Mouse (Mus musculus): ENCODE data around the gene Hcar2. TPM values are rescaled to one million over a fixed set of nuclear protein-coding genes. Genes with fewer than 3 reads are reported as not detected.
A peak's percentile ranks its signal among the peaks of the same experiment; 100 is the strongest.

The Hcar2 gene
- polyA plus RNA-seq, 1 experiment from 2014 or later, result 0.10 TPM

DNA sequence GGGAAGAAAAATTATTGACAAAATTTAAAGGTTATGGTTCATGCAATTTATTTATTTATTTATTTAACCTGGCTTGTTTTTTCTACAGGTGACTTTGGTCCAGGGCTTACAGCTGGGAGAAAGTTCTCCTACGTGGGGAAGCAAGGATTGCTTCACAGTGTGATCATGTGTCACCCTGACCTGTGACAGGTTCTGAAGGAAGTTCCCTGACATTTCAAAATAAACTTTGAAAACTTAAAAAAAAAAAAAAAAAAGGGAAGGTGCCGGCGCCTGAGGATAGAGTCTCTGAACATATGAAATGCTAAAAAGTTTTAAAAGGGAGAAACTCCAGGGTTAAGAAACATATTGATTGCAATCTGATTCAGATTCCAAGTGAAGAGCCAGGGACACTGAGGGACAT lies 21.1 kb upstream of the Hcar2 start:
- Histone ChIP-seq H3K4me2 (no peak overlapping the region), H3K4me1 (no peaks in the 10 kb centered on the region), H3K4me3 (replicated peaks) (no peak overlapping the region), H3K9me3 (replicated peaks) (no peaks in the 10 kb centered on the region), H3K27ac (no peak overlapping the region), H3K9ac (no peak overlapping the region), H3K36me3 (no peaks in the 10 kb centered on the region), H3K27me3 (no peaks in the 10 kb centered on the region)
- 66% methylated on average over 3 of the region's 3 CpGs for WGBS
- ATAC-seq (replicated peaks; ENCODE audit: low FRiP score), result no peak

DNA sequence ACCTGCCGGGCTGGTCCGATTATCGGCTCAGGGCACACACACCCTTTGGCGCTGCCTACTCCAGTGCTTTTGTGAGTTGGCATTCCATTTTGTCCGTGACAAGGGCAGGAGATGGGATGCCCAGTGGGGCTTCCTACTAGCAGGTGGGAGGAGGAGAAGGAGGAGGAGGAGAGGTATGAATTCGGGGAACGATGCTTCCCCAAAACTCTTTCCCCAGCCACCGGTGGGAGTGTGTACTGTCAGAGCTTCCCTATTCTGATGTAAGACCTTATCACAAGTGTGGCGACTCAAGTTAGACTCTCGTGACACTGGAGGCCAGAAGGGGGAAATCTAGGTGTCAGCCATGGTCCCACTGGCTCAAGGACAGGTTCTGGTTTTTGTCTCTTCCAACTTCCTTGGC lies 19.0 kb upstream of the Hcar2 start:
- H3K9ac ChIP-seq, result no peak overlapping the region
- no peaks in the 10 kb centered on the region for H3K36me3 ChIP-seq
- H3K4me3 ChIP-seq (replicated peaks), result no peak overlapping the region
- ATAC-seq (replicated peaks; ENCODE audit: low FRiP score), result no peak
- no peaks in the 10 kb centered on the region for H3K27me3 ChIP-seq
- peaks cover 15% of the 10 kb centered on the region for H3K4me1 ChIP-seq
- 76% methylated on average over 10 of the region's 10 CpGs for WGBS
- no peak overlapping the region for H3K27ac ChIP-seq
- no peak overlapping the region for H3K4me2 ChIP-seq
- H3K9me3 ChIP-seq (replicated peaks), result no peaks in the 10 kb centered on the region

DNA sequence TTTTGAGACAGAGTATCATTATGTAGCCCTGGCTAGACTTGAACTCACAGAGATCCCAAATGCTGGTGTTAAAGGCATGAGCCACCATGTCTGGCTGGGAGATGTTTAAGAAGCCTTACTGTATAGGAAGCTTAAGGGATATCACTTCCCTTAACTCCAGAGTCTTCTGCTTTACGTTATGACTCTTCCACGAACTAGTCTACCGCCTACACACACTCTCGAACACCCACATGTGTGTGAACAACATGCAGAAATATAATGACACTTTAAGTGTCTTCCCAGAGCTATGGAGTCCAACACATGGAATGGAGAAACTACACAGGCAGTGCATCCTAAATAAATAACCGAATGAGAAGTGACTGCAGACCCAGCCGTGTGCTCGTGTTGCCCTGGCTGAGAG lies 18.6 kb upstream of the Hcar2 start:
- Histone ChIP-seq H3K9ac (no peak overlapping the region), H3K4me2 (no peak overlapping the region), H3K4me1 (peaks cover 19% of the 10 kb centered on the region), H3K27ac (no peak overlapping the region), H3K36me3 (no peaks in the 10 kb centered on the region), H3K4me3 (replicated peaks) (no peak overlapping the region), H3K9me3 (replicated peaks) (no peaks in the 10 kb centered on the region), H3K27me3 (no peaks in the 10 kb centered on the region)
- no peak for ATAC-seq (replicated peaks; ENCODE audit: low FRiP score)
- 75% methylated on average over 7 of the region's 7 CpGs for WGBS

DNA sequence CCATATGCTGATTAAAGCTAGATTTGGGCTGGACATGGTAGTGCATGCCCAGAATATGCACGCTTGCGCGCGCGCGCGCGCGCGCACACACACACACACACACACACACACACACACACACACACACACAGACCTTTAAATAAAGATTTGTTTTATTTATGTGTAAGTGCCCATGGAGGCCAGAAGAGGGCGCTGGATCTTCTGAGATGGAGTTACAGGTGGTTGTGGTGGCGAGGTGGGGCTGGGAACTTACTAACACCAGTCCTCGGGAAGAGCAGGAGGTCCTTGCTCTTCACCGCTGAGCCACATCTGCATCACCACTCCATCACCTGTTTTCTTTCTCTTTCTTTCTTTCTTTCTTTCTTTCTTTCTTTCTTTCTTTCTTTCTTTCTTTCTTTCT lies 15.5 kb upstream of the Hcar2 start:
- H3K36me3 ChIP-seq, result no peaks in the 10 kb centered on the region
- no peak overlapping the region for H3K4me2 ChIP-seq
- 84% methylated on average over 14 of the region's 14 CpGs for WGBS
- peaks cover 41% of the 10 kb centered on the region for H3K4me1 ChIP-seq
- ATAC-seq (replicated peaks; ENCODE audit: low FRiP score), result no peak
- no peak overlapping the region for H3K27ac ChIP-seq
- H3K27me3 ChIP-seq, result 0 out of 2 replicates have a peak, but pooled peaks cover 4% of the 10 kb centered on the region
- no peaks in the 10 kb centered on the region for H3K9me3 ChIP-seq (replicated peaks)
- no peak overlapping the region for H3K9ac ChIP-seq
- no peak overlapping the region for H3K4me3 ChIP-seq (replicated peaks)

DNA sequence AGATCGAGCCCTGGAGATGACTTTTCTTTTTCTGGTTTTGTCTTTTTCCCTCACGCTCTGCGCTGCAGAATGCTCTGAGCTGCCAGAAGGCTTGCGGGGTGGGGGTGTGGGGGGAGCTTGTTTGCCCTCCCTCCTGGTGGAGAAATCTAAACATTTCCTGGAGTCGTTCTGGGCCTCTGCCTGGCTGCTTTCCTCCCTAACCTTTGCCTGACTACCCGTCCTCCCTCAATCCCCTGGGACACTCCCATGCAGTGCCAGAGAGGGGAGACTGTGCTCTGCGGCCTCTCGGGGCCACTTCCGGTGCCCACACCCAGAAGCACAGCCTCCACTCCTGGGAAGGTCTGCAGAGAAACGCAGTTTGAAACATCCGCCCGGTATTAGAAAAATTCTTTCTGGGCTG lies 14.6 kb upstream of the Hcar2 start, which contains the start of gene Hcar1:
TSS of gene Hcar1 (minus strand) at position 93 of the 400 bp plus-strand sequence.
- Histone ChIP-seq H3K9ac (peak within 1 kb of the TSS; percentile 21; the same call in 1 of the 2 replicates), H3K4me3 (replicated peaks) (peak within 1 kb of the TSS; percentile 9), H3K4me2 (peak within 1 kb of the TSS; percentile 57), H3K4me1 (peaks cover 41% of the 10 kb centered on the region), H3K27me3 (0 out of 2 replicates have a peak, but pooled peaks cover 4% of the 10 kb centered on the region), H3K27ac (peak within 1 kb of the TSS; percentile 73), H3K9me3 (replicated peaks) (no peaks in the 10 kb centered on the region), H3K36me3 (no peaks in the 10 kb centered on the region)
- 22% methylated on average over 12 of the region's 12 CpGs for WGBS
- ATAC-seq (replicated peaks; ENCODE audit: low FRiP score), result peak; percentile 72

DNA sequence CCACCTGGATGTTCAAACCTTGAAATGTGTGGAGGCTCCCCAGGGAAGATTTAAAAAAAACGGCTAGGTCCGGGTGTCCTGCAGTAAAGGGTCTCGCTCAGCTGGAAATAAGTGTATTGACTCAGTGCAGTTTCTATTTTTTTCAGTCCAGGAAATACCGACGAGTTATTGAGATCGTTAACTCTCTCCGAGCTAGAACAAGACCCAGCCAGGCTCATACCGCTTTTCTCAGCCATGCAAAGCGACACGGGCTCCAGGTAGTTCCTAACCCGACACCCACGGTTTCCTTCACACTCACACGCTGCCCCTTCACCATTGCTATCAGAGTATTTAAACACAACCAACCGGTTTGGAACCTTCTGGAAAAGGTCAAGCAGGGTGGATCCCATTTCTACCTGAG lies 12.8 kb upstream of the Hcar2 start:
- H3K36me3 ChIP-seq, result no peaks in the 10 kb centered on the region
- H3K4me3 ChIP-seq (replicated peaks), result peak overlapping the region; percentile 30
- 0 out of 2 replicates have a peak, but pooled peaks cover 4% of the 10 kb centered on the region for H3K27me3 ChIP-seq
- H3K9ac ChIP-seq, result peak overlapping the region; percentile 23; the same call in 1 of the 2 replicates
- peaks cover 41% of the 10 kb centered on the region for H3K4me1 ChIP-seq
- 15% methylated on average over 14 of the region's 14 CpGs for WGBS
- H3K9me3 ChIP-seq (replicated peaks), result no peaks in the 10 kb centered on the region
- ATAC-seq (replicated peaks; ENCODE audit: low FRiP score), result no peak
- peak overlapping the region; percentile 57 for H3K4me2 ChIP-seq
- H3K27ac ChIP-seq, result peak overlapping the region; percentile 54; the same call in 1 of the 2 replicates

DNA sequence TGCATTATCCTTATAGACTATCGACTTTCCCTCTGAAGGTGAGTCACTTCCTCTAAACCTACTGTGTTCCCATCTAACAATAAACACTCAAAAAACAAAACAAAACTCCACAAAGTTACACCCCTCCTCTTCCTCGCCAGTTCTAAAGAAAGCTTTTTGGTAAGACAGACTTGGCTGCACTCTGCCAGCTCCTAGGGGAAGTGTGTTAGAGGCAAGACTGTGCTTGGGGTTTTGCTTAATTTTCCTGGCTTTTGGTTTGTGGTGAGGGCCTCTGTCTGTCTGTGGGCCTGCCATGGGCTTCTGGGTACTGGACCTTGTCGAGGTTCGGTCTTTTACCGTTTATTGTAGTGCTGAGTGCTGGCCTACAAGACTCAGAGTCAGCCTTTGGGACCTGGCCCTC lies 8.9 kb upstream of the Hcar2 start:
- no peak overlapping the region for H3K27ac ChIP-seq
- peaks cover 24% of the 10 kb centered on the region for H3K4me1 ChIP-seq
- no peak overlapping the region for H3K4me3 ChIP-seq (replicated peaks)
- no peak overlapping the region for H3K9ac ChIP-seq
- H3K9me3 ChIP-seq (replicated peaks), result no peaks in the 10 kb centered on the region
- 88% methylated on average over 5 of the region's 5 CpGs for WGBS
- ATAC-seq (replicated peaks; ENCODE audit: low FRiP score), result no peak
- no peaks in the 10 kb centered on the region for H3K36me3 ChIP-seq
- H3K4me2 ChIP-seq, result no peak overlapping the region
- H3K27me3 ChIP-seq, result 0 out of 2 replicates have a peak, but pooled peaks cover 4% of the 10 kb centered on the region

DNA sequence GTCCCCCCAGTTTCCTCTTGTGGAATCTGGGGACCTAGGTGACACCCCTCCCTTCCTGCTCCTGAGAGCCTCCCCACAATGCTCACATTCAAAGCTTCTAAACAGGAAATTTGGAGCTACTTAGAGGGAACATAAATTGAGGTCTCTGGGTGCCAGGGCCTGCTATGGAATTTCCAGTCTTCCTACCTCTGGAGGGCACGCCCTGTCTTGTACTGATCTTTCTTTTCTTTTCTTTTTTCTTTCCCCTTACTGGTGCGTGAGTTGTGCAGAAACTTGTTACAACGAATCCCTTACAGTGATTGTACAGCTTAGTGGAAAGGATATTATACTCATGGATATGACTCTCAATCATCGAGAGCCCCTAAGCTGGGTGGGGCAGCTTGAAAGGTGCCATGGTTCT lies 4.3 kb upstream of the Hcar2 start:
- no peaks in the 10 kb centered on the region for H3K27me3 ChIP-seq
- H3K9me3 ChIP-seq (replicated peaks), result no peaks in the 10 kb centered on the region
- no peak overlapping the region for H3K4me2 ChIP-seq
- no peak for ATAC-seq (replicated peaks; ENCODE audit: low FRiP score)
- no peak overlapping the region for H3K4me3 ChIP-seq (replicated peaks)
- H3K4me1 ChIP-seq, result no peaks in the 10 kb centered on the region
- 87% methylated on average over 4 of the region's 4 CpGs for WGBS
- H3K36me3 ChIP-seq, result no peaks in the 10 kb centered on the region
- H3K9ac ChIP-seq, result no peak overlapping the region
- H3K27ac ChIP-seq, result no peak overlapping the region

DNA sequence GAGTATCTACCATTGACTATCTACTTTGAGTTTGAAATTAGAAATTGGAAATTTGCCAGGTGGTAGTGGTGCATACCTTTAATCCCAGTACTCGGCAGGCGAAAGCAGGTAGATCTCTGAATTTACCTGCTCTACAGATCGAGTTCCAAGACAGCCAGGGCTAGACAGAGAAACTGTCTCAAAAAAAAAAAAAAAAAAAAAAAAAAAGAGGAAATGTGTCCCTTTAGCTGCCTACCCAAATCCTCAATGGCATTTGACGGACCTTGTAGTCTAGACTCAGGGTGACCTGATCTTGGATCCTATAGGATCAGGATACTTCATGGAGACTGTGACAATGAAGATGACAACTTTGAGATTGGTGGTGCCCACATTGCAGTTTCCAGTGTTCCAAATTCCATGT lies 1.2 kb upstream of the Hcar2 start:
- Histone ChIP-seq H3K27ac (no peak overlapping the region), H3K9me3 (replicated peaks) (no peaks in the 10 kb centered on the region), H3K27me3 (no peaks in the 10 kb centered on the region), H3K4me1 (peaks cover 9% of the 10 kb centered on the region), H3K9ac (no peak overlapping the region), H3K4me2 (no peak overlapping the region), H3K4me3 (replicated peaks) (no peak overlapping the region), H3K36me3 (no peaks in the 10 kb centered on the region)
- ATAC-seq (replicated peaks; ENCODE audit: low FRiP score), result no peak
- 86% methylated on average over 4 of the region's 4 CpGs for WGBS

DNA sequence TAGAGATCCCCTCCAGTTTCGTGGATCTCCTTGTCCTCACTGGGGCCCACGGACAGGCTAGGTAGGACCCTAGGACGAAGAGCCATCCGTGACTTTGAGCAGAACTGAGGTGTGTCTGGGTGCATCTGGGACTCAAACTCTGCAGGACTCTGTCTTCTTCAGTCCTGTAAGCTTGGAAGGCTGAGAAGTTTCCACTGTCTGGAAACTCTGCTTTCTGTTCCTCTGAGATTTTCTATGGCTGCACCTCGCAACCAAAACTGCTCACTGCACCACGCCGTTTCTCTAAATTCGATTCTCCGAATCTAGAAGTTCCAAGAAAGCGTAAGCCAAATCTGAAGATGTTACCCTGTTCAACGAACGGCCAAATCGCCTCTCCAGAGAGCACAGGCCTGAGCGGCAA lies 1.4 kb downstream of the Hcar2 start:
- Histone ChIP-seq H3K27ac (no peak overlapping the region), H3K36me3 (no peaks in the 10 kb centered on the region), H3K4me1 (peaks cover 15% of the 10 kb centered on the region), H3K9me3 (replicated peaks) (no peaks in the 10 kb centered on the region), H3K27me3 (no peaks in the 10 kb centered on the region), H3K9ac (no peak overlapping the region), H3K4me2 (no peak overlapping the region), H3K4me3 (replicated peaks) (no peak overlapping the region)
- 88% methylated on average over 14 of the region's 14 CpGs for WGBS
- ATAC-seq (replicated peaks; ENCODE audit: low FRiP score), result no peak

DNA sequence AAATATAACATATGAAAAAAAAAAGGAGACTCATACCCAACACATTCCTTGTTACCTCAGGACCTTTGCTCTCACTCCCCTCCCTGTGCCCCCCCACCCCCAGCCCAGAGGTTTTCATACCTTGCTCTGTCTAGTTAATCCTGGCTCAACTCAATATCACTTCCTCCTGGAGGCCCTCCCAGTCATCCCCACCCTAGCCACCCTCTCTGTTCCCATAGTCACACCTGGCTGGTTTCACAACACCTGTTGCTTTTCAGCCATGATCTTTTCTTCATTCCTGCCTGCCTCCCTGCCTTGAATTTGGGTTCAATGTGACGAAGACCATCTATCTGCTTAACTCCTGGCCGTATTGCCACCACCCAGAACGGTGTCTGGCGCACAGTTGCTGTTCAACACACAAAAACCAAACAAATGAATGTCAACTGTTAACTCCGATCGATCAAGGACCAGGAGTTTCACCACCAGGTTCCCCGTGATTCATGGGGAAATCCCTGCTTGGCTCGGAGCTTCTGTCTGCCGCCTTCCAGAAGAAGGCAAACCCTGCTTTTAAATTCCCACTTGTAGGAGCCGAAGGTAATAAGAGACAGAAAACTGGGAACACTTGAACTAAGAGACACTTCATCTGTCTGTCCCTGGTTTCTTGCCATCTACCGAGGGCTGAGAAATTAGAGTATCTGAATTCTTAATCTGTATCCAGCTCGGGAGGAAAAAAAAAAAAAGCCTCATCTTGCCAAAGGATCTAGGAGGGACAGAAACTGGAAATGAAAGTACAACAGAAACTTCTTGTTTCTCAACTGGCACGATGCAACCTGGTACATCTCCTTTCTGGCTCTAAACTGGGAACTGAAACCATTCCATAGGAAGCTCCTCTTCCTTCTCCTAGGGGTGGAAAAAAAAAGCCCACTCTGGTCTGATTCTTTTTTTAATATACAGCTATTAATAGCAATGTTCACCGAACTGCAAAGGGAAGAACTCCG lies 2.6 kb downstream of the Hcar2 start:
- 71% methylated on average over 15 of the region's 15 CpGs for WGBS
- no peak for ATAC-seq (replicated peaks; ENCODE audit: low FRiP score)
- no peak overlapping the region for H3K4me3 ChIP-seq (replicated peaks)

DNA sequence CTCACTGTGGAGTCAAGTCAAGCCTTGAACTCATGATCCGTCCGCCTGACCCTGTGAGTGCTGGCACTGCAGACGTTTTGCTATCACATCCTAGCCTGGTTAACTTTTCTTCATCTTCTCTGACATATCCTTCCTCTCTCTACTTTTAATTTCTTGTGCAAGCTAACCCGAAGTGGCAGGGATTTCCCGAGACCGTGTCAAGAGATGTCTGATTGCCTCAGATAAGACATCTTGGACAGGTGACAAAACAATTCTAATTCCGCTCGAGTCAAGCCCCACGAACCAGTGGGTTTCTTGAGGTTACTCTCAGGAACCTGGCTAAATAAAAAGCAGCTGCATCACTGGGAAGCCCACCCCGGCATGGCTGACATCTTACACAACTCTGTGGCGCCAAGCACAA lies 6.5 kb downstream of the Hcar2 start:
- WGBS, result 69% methylated on average over 11 of the region's 11 CpGs

More for the DNA sequence above, 2.6 kb downstream of the Hcar2 start:
- H3K9ac ChIP-seq, result no peak overlapping the region
- H3K36me3 ChIP-seq, result no peaks in the 10 kb centered on the region
- H3K27me3 ChIP-seq, result no peaks in the 10 kb centered on the region
- no peak overlapping the region for H3K4me2 ChIP-seq
- H3K9me3 ChIP-seq (replicated peaks), result no peaks in the 10 kb centered on the region
- no peak overlapping the region for H3K27ac ChIP-seq
- H3K4me1 ChIP-seq, result peaks cover 17% of the 10 kb centered on the region

More for the DNA sequence above, 6.5 kb downstream of the Hcar2 start:
- H3K4me1 ChIP-seq, result peaks cover 17% of the 10 kb centered on the region
- H3K4me3 ChIP-seq (replicated peaks), result no peak overlapping the region
- H3K9me3 ChIP-seq (replicated peaks), result no peaks in the 10 kb centered on the region
- no peaks in the 10 kb centered on the region for H3K36me3 ChIP-seq
- no peak for ATAC-seq (replicated peaks; ENCODE audit: low FRiP score)
- no peak overlapping the region for H3K9ac ChIP-seq
- no peak overlapping the region for H3K4me2 ChIP-seq
- no peak overlapping the region for H3K27ac ChIP-seq
- H3K27me3 ChIP-seq, result no peaks in the 10 kb centered on the region

Data from kidney, embryonic 15.5 days (tissue).